Mouse (Mus musculus): Measurements from ENCODE around the gene Clmn. TPM values are rescaled to one million over a fixed set of nuclear protein-coding genes. Genes with fewer than 3 reads are reported as not detected.

Clmn gene
- polyA plus RNA-seq, 1 experiment from 2014 or later: 4.5 TPM

DNA sequence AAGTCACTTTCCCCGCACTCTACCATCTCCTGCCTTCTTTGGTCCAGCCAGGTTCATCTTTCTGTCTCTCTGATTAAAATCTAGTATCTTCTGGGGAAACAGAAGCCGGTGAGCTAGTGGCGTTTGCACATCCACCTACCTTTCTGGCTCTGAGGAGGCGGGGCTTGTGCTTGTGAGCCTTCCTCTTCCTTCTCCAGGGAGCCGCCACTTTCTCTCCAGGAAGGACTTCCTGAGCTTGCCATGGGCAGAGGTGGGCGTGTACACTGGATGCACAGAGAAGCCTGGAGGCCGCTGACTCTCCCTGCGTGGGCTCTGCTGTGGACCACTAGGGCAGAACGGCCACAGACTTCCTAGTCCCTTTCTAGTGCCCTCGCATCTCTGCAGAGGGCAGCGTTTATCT is 34.3 kb upstream of the Clmn start:
- Histone ChIP-seq H3K4me3 (replicated peaks) (no peak overlapping the region), H3K9ac (no peak overlapping the region), H3K4me2 (no peak overlapping the region), H3K4me1 (peaks cover 11% of the 10 kb centered on the region; the same call in 1 of the 2 replicates), H3K9me3 (no peaks in the 10 kb centered on the region), H3K36me3 (no peaks in the 10 kb centered on the region), H3K27me3 (replicated peaks) (no peaks in the 10 kb centered on the region), H3K27ac (no peak overlapping the region)
- 53% methylated on average over 11 of the region's 11 CpGs for WGBS
- ATAC-seq (ENCODE audit: insufficient read depth, low FRiP score, low read depth): no peak

DNA sequence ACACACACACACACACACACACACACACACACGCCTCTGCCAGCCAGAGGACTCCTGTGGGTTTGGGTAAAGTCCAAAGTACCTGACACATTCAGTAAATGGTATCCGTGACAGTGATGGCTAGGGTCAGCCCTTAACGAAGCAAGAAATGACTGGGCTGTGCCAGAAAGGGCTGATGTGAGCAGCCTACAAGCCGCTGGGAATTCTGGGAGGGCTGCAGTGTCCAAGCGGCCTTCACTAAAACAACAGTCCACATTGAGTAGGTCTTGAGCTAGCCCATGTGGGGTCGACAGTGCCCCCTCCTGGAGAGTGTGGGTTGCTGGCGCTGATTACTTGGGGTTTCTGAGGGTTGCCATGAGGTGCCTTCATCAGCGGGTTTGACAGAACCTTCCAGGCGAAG is 33.8 kb upstream of the Clmn start:
- peaks cover 11% of the 10 kb centered on the region; the same call in 1 of the 2 replicates for H3K4me1 ChIP-seq
- H3K9ac ChIP-seq: no peak overlapping the region
- no peaks in the 10 kb centered on the region for H3K27me3 ChIP-seq (replicated peaks)
- no peaks in the 10 kb centered on the region for H3K9me3 ChIP-seq
- no peak overlapping the region for H3K27ac ChIP-seq
- no peak overlapping the region for H3K4me2 ChIP-seq
- no peaks in the 10 kb centered on the region for H3K36me3 ChIP-seq
- ATAC-seq (ENCODE audit: insufficient read depth, low FRiP score, low read depth): no peak
- H3K4me3 ChIP-seq (replicated peaks): no peak overlapping the region
- 77% methylated on average over 9 of the region's 9 CpGs for WGBS

DNA sequence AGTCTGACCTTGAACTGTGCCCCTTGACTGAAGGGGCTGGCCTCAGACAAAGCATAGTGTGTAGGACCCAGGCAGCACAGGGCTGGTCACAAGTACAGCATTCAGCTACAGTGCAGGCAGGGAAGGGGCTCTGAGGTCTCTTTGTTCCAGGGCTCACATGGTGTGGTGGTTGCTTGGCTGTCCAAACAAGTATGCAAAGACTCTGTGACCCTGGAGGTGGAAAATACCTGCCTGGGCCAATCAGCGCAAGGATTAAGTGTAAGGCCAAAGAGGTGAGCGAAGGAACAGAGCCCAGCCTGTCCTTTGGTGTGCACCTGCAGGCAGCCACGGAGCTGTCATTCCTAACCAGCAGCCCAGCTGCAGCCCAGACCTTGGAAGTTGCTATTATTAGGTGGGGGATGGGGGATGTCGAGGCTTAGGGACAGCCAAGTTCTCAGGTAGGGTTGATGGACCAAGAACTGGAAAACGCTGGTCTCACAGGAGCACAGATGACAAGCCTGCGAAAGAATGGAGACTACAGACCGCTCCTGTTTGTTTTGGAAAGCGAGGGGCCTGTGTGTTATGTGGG is 32.3 kb upstream of the Clmn start:
- H3K4me3 ChIP-seq (replicated peaks): no peak overlapping the region
- WGBS: 48% methylated on average over 8 of the region's 8 CpGs
- H3K36me3 ChIP-seq: no peaks in the 10 kb centered on the region
- H3K9me3 ChIP-seq: no peaks in the 10 kb centered on the region
- H3K4me2 ChIP-seq: no peak overlapping the region
- H3K27ac ChIP-seq: peak overlapping the region; percentile 74; the same call in 1 of the 2 replicates
- no peaks in the 10 kb centered on the region for H3K27me3 ChIP-seq (replicated peaks)
- peak; percentile 57 for ATAC-seq (ENCODE audit: insufficient read depth, low FRiP score, low read depth)
- H3K9ac ChIP-seq: no peak overlapping the region
- H3K4me1 ChIP-seq: peaks cover 11% of the 10 kb centered on the region; the same call in 1 of the 2 replicates

DNA sequence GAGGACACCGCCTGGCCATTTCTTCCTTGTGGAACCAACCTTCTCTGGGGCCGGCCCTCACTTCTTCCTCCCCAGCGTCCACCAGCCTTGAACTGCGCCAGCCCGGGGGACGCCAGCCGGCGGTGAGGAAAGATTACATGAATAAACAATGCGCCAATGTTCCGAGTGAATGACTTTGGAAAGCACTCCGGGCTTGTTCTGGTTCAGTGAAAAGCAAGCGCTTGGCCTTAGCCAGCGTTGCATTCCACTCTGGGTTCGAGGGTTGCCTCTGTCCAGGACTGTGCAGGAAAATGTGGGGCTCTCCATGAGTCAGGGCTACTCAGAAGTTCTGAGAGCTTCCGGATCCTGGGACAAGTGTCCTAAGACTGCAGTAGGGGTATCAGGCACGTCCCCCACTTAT is 31.8 kb upstream of the Clmn start:
- Histone ChIP-seq H3K4me1 (peaks cover 11% of the 10 kb centered on the region; the same call in 1 of the 2 replicates), H3K27ac (peak overlapping the region; percentile 74), H3K27me3 (replicated peaks) (no peaks in the 10 kb centered on the region), H3K9ac (no peak overlapping the region), H3K4me3 (replicated peaks) (no peak overlapping the region), H3K36me3 (no peaks in the 10 kb centered on the region), H3K4me2 (no peak overlapping the region), H3K9me3 (no peaks in the 10 kb centered on the region)
- WGBS: 56% methylated on average over 16 of the region's 16 CpGs
- ATAC-seq (ENCODE audit: insufficient read depth, low FRiP score, low read depth): peak; percentile 59; the same call in 1 of the 2 replicates

DNA sequence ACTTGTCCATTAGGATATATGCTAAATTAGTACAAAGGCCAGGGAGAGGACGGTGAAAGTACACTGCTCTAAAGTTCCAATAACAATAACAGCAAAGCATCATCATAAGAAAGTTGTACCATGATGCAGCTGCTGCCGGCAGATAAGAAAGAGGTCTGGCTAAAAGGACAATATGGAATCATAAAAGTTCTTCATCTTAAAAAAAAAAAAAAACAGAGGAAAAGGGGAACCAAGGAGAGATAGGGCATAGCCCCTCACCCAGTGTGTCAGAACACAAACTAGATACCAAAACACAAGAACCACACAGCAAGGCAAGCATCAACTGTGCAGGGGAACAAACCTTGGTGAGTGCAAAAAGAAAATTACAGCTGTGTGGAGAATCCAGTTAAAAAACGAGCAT is 27.4 kb upstream of the Clmn start:
- Histone ChIP-seq H3K27me3 (replicated peaks) (no peaks in the 10 kb centered on the region), H3K36me3 (no peaks in the 10 kb centered on the region), H3K27ac (no peak overlapping the region), H3K4me2 (no peak overlapping the region), H3K9ac (no peak overlapping the region), H3K4me3 (replicated peaks) (no peak overlapping the region), H3K4me1 (peaks cover 9% of the 10 kb centered on the region; the same call in 1 of the 2 replicates), H3K9me3 (no peaks in the 10 kb centered on the region)
- ATAC-seq (ENCODE audit: insufficient read depth, low FRiP score, low read depth): no peak
- WGBS: 90% methylated on average over 3 of the region's 3 CpGs

DNA sequence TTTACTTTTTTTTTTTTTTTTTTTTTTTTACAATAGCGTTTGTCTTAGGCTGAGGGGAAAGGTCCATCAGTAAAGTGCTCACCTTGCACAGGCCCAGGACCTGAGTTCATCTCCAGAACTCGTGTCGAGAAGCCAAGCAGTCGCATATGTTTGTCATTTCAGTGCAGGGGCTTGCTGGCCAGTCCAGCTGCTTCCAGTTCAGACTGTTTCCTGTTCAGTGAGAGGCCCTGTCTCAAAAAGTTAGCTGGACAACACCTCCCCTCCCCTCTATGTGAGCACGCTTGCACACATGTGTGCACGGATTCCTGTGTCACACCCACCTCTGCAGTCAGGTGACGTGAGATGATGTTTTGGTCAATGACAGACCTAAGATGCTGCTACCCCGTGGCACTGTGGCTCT is 25.2 kb upstream of the Clmn start:
- ATAC-seq (ENCODE audit: insufficient read depth, low FRiP score, low read depth): no peak

DNA sequence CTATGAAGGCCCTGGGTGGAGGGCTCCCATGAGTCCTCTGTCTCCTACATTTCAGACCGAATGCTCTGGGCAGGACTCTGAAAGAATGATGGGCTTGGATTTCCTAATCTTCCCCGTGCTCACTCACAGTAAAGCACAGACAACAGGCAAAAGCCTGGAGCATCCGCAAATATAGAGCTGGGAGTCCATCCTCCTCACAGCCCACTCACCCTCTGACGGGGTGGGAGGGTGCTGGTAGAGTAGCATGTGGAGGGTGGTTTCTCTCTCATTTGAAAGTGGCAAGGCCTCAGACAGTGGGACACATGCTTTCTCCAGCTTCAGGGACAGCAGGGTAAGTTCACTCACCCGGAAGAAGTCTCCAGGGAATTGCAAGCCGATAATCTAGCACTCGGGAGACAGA is 21.2 kb upstream of the Clmn start:
- H3K9ac ChIP-seq: no peak overlapping the region
- H3K4me2 ChIP-seq: no peak overlapping the region
- no peaks in the 10 kb centered on the region for H3K27me3 ChIP-seq (replicated peaks)
- no peak overlapping the region for H3K27ac ChIP-seq
- WGBS: 78% methylated on average over 7 of the region's 7 CpGs
- ATAC-seq (ENCODE audit: insufficient read depth, low FRiP score, low read depth): no peak
- H3K9me3 ChIP-seq: no peaks in the 10 kb centered on the region
- H3K36me3 ChIP-seq: no peaks in the 10 kb centered on the region
- no peak overlapping the region for H3K4me3 ChIP-seq (replicated peaks)
- H3K4me1 ChIP-seq: no peaks in the 10 kb centered on the region

More for the DNA sequence above, 25.2 kb upstream of the Clmn start:
- H3K27me3 ChIP-seq (replicated peaks): no peaks in the 10 kb centered on the region
- H3K4me1 ChIP-seq: no peaks in the 10 kb centered on the region
- no peak overlapping the region for H3K4me3 ChIP-seq (replicated peaks)
- H3K27ac ChIP-seq: no peak overlapping the region
- WGBS: 77% methylated on average over 8 of the region's 8 CpGs
- no peaks in the 10 kb centered on the region for H3K36me3 ChIP-seq
- no peaks in the 10 kb centered on the region for H3K9me3 ChIP-seq
- H3K4me2 ChIP-seq: no peak overlapping the region
- no peak overlapping the region for H3K9ac ChIP-seq

DNA sequence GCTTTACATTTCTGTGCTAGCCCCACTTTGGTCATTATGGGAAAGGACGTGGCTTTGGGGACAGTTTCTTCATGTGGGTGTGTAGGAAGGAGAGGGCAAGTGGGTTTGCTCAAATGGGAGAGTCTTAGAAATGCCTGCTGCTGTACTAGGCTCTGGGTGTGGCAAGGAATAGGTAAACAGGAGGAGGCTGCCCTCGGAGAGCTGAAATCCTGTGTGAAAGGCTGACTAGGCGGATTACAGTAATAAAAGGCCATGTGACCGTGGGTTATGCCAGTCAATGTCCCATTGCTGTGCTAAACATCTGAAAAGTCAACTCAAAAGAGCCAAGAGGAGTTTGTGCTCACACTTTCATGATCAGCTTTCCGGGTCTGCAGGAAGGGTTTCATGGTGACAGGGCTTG is 17.7 kb upstream of the Clmn start:
- H3K4me3 ChIP-seq (replicated peaks): no peak overlapping the region
- H3K36me3 ChIP-seq: no peaks in the 10 kb centered on the region
- H3K27ac ChIP-seq: peak overlapping the region; percentile 67
- ATAC-seq (ENCODE audit: insufficient read depth, low FRiP score, low read depth): peak; percentile 40; the same call in 1 of the 2 replicates
- 38% methylated on average over 5 of the region's 5 CpGs for WGBS
- H3K4me2 ChIP-seq: no peak overlapping the region
- H3K4me1 ChIP-seq: no peaks in the 10 kb centered on the region
- H3K9me3 ChIP-seq: no peaks in the 10 kb centered on the region
- H3K27me3 ChIP-seq (replicated peaks): no peaks in the 10 kb centered on the region
- no peak overlapping the region for H3K9ac ChIP-seq

DNA sequence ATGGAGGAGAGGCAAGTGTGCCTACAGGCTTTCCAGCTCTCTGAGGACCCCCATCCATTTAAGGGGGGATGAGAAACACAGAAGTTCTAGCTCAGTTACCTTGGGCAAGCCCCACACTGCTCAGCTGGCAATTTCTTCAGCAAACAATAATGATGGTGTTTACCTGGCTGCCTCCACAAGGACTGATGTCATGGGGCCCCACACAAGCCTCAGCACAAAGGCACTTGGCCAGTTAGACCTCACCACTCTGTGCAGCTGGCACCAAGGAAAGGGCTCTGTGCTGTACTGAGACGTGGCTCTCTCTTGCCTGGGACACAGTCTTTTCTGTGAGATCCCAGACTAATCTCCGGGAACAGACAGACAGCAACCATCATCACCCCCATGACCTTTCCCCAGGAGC is 17.2 kb upstream of the Clmn start:
- no peaks in the 10 kb centered on the region for H3K27me3 ChIP-seq (replicated peaks)
- ATAC-seq (ENCODE audit: insufficient read depth, low FRiP score, low read depth): peak; percentile 69; the same call in 1 of the 2 replicates
- H3K4me3 ChIP-seq (replicated peaks): no peak overlapping the region
- no peak overlapping the region for H3K9ac ChIP-seq
- no peaks in the 10 kb centered on the region for H3K36me3 ChIP-seq
- H3K4me2 ChIP-seq: no peak overlapping the region
- peak overlapping the region; percentile 67 for H3K27ac ChIP-seq
- WGBS: 37% methylated on average over 2 of the region's 2 CpGs
- H3K9me3 ChIP-seq: no peaks in the 10 kb centered on the region
- H3K4me1 ChIP-seq: no peaks in the 10 kb centered on the region

DNA sequence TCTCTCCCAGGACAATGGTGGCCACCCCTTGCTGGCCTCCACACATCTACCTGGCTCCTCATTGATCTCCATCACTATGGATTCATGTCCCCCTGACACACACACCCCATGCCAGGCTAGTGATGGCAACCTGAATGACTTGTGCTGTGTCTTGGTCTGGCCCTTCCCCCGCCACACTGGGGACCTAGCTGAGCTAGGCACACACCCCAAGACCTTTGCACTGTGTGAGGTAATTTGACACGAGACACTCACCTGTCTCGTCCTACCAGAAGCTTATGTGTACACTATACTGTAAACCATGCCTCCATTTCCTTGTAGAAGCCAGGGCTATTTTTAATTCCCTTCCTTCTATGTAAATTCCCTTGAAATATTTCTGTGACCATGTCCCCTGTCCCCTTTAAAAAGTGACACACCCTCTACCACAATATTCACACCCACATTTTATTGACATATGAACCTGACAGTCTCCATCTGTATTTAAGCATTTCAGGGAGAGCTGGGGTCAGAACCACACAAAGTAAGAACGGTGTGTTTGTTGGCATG is 16.7 kb upstream of the Clmn start:
- Histone ChIP-seq H3K4me3 (replicated peaks) (no peak overlapping the region), H3K27ac (peak overlapping the region; percentile 67; the same call in 1 of the 2 replicates), H3K36me3 (no peaks in the 10 kb centered on the region), H3K27me3 (replicated peaks) (no peaks in the 10 kb centered on the region), H3K4me2 (no peak overlapping the region), H3K9me3 (no peaks in the 10 kb centered on the region), H3K9ac (no peak overlapping the region), H3K4me1 (no peaks in the 10 kb centered on the region)
- ATAC-seq (ENCODE audit: insufficient read depth, low FRiP score, low read depth): peak; percentile 75
- 59% methylated on average over 4 of the region's 4 CpGs for WGBS

DNA sequence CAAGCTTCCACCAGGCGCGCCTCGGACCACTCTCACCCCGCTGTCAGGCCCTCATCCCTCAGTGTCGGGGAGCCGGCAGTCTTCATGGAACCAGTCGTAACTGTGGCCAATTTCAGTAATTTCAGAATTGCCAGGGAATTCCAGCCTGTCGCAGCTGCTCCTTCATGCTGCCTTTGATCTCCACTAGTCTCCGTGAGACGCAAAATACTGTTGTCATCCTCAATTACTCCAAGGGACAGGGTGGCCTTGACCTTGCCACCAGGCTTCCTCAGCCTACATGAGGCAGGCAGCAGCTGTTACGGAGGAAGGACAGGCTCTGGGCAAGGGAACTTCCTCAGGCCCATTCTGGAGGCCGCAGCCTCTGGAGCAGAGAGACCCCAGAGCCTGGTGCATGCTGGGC is 15.5 kb upstream of the Clmn start:
- H3K9me3 ChIP-seq: no peaks in the 10 kb centered on the region
- H3K9ac ChIP-seq: no peak overlapping the region
- no peak overlapping the region for H3K4me2 ChIP-seq
- no peak for ATAC-seq (ENCODE audit: insufficient read depth, low FRiP score, low read depth)
- H3K4me1 ChIP-seq: no peaks in the 10 kb centered on the region
- no peaks in the 10 kb centered on the region for H3K27me3 ChIP-seq (replicated peaks)
- WGBS: 77% methylated on average over 12 of the region's 12 CpGs
- H3K27ac ChIP-seq: no peak overlapping the region
- no peak overlapping the region for H3K4me3 ChIP-seq (replicated peaks)
- H3K36me3 ChIP-seq: no peaks in the 10 kb centered on the region

DNA sequence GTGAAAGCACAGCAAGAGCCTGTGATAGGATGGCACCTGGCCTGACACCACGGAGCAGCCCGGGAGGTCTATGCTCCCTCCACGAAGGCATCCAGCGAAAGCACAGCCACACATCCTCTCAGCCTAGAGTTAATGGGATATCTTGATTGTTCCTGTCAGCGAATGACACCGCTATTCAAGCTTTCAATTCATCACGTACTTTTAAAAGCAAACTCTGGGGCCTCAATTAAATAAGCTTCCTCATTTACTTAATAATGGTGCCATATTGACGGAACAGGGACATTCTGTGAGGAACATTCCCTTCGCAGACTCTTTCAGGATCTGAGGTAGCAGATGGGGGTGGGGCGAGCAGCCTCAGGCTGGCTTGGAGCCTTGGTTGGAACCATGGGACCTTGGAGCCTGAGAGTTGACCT is 14.7 kb upstream of the Clmn start:
- no peak overlapping the region for H3K9ac ChIP-seq
- ATAC-seq (ENCODE audit: insufficient read depth, low FRiP score, low read depth): no peak

More for the DNA sequence above, 14.7 kb upstream of the Clmn start:
- no peaks in the 10 kb centered on the region for H3K27me3 ChIP-seq (replicated peaks)
- H3K27ac ChIP-seq: no peak overlapping the region
- 65% methylated on average over 10 of the region's 10 CpGs for WGBS
- no peak overlapping the region for H3K4me2 ChIP-seq
- H3K9me3 ChIP-seq: no peaks in the 10 kb centered on the region
- no peaks in the 10 kb centered on the region for H3K4me1 ChIP-seq
- no peaks in the 10 kb centered on the region for H3K36me3 ChIP-seq
- no peak overlapping the region for H3K4me3 ChIP-seq (replicated peaks)

Measured in stomach, embryonic 15.5 days (tissue).